Mouse (Mus musculus): ENCODE measurements around the gene Rps11. TPM values are rescaled to one million over a fixed set of nuclear protein-coding genes. Genes with fewer than 3 reads are reported as not detected.
"Not testable (repeated sequence)": the region's sequence is repeated elsewhere in the genome, so short reads cannot be mapped to it uniquely, and the experiment has no call there.

The Rps11 gene
- total RNA-seq, 1 experiment from 2014 or later = 1,211 TPM

GRCm38 (mm10) chr7:45154096-45154992 is 30.1 kb upstream of the Rps11 start, which contains the start of the genes Pih1d1 and Aldh16a1:
Pih1d1 (plus strand) TSS chr7:45154303.
Aldh16a1 (minus strand) TSS chr7:45154584.
- DNase-seq = peak; percentile 96

GRCm38 (mm10) chr7:45153586-45153985 is 29.3 kb upstream of the Rps11 start:
- no peak for DNase-seq

- DNase-seq = not testable (repeated sequence)
Measured at GRCm38 (mm10) chr7:45153052-45153451, 28.8 kb upstream of the Rps11 start.

GRCm38 (mm10) chr7:45151303-45151702 is 27.1 kb upstream of the Rps11 start:
- no peak for DNase-seq

GRCm38 (mm10) chr7:45150321-45150720 is 26.1 kb upstream of the Rps11 start:
- DNase-seq = no peak

GRCm38 (mm10) chr7:45149545-45149944 is 25.3 kb upstream of the Rps11 start:
- no peak for DNase-seq

- DNase-seq = no peak
Measured at GRCm38 (mm10) chr7:45148534-45149098, 24.4 kb upstream of the Rps11 start.

- DNase-seq = no peak
Measured at GRCm38 (mm10) chr7:45147899-45148298, 23.7 kb upstream of the Rps11 start.

- no peak for DNase-seq
Measured at GRCm38 (mm10) chr7:45147267-45147666, 23.0 kb upstream of the Rps11 start.

- no peak for DNase-seq
Measured at GRCm38 (mm10) chr7:45145460-45145859, 21.2 kb upstream of the Rps11 start.

GRCm38 (mm10) chr7:45144368-45145174 is 20.3 kb upstream of the Rps11 start:
- no peak for DNase-seq

- DNase-seq = no peak
Measured at GRCm38 (mm10) chr7:45141914-45142313, 17.7 kb upstream of the Rps11 start.

GRCm38 (mm10) chr7:45141319-45141718 is 17.1 kb upstream of the Rps11 start:
- DNase-seq = no peak

GRCm38 (mm10) chr7:45139904-45140723 is 15.9 kb upstream of the Rps11 start:
- DNase-seq = peak; percentile 47

GRCm38 (mm10) chr7:45138403-45138802 is 14.2 kb upstream of the Rps11 start:
- DNase-seq = no peak

GRCm38 (mm10) chr7:45137171-45138006 is 13.2 kb upstream of the Rps11 start:
- DNase-seq = no peak

GRCm38 (mm10) chr7:45135993-45136567 is 11.8 kb upstream of the Rps11 start, which contains the start of the genes Gm45713 and Flt3l:
Gm45713 (minus strand) TSS chr7:45136231.
Flt3l (minus strand) TSS chr7:45136432.
- peak; percentile 92 for DNase-seq

- DNase-seq = no peak
Measured at GRCm38 (mm10) chr7:45135370-45135769, 11.1 kb upstream of the Rps11 start.

- no peak for DNase-seq
Measured at GRCm38 (mm10) chr7:45134544-45135026, 10.3 kb upstream of the Rps11 start.

Measured in adrenal gland, postnatal 25 days (tissue).